Mouse (Mus musculus) megakaryocyte, embryonic 14.5 days (primary cell): ENCODE results near the gene Ctdnep1.

Experiments
- FLI1 ChIP-seq: IDR thresholded peaks from 2 replicates; pipeline ENCODE4 v1.6.1; 2012; ENCODE audit warnings: low read length, inconsistent platforms, mixed read lengths
- GATA1 ChIP-seq: IDR thresholded peaks from 3 replicates; pipeline ENCODE4 v1.6.1; 2012; ENCODE audit warnings: mixed read lengths, low read length, inconsistent platforms, borderline replicate concordance

DNA sequence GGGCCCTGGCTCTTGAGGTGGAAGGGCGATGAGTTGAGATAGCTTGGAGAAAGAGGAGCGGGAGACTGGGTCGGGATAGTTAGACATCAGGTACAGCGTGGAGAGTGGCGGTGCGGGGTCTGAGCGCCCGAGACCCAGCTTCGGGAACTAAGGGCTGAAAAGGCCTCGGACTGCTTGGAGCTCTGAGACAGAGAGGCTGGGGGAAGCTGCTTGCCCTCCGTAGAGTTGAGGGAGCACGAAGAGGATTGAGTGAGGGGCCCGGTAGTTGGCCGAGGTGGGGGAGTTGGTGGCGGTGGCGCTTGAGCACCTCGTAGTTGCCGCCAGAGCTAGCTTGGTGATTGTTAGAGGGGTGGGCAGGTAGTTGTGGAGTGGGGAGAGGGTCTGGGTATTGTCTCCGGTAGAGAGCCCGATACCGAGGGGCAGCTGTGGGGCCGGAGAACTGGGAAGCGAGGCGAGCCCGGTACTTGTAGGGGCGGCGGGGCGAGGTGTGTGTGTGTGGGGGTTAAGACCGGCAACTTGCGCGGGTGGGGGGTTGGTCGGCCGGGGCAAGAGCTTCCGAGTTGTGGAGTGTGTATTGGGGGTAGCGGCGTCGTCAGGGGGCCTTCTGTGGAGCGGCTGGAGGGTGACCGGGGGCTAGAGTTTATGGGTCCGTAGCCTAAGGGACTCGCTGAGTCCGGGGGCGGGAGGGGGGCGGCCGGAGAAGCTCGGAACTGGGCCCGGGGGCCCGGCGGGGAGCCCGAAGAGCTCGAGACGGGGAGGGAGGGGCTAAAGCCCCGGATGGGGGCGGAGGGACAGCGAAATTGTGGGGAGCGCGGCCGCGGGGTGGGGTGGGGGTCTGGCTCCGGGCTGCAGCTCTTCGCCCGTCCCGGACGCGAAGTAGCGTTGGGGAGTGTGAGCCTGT, 15.5 kb downstream of the Ctdnep1 start:
- no peak for TF ChIP-seq GATA1
- TF ChIP-seq FLI1, result no peak
